Mouse (Mus musculus): ENCODE measurements around the gene Chkb. TPM values are rescaled to one million over a fixed set of nuclear protein-coding genes. Genes with fewer than 3 reads are reported as not detected.
"Not testable (repeated sequence)": the region's sequence is repeated elsewhere in the genome, so short reads cannot be mapped to it uniquely, and the experiment has no call there.

Chkb gene
- total and polyA plus RNA-seq, 3 experiments, result 21.1 to 31.8 (median 26.4) TPM

- H3K27ac ChIP-seq (ENCODE audit: insufficient read depth, low read depth); in situ Hi-C loops (cut with MboI; ENCODE audit: low pct_ligation_motif_present, low pct_unique_long_range_greater_than_20kb, low sequenced_read_pairs); H3K27me3 ChIP-seq (replicated peaks); H3K9me3 ChIP-seq (replicated peaks; ENCODE audit: low read length); dilution Hi-C loops (cut with MboI; ENCODE audit: extremely low pct_ligation_motif_present, extremely low pct_unique_long_range_greater_than_20kb, low sequenced_read_pairs): not testable (repeated sequence)
- peaks cover 0 to 14% of the 10 kb centered on the region in 2 experiments; a peak in 2 of 4 replicates for H3K4me1 ChIP-seq (ENCODE audit: control insufficient read depth in 1 of 2, insufficient read depth in 2 of 2)
- peak overlapping the region; percentile 59 for H3K4me2 ChIP-seq (ENCODE audit: insufficient read depth, low read depth, poor library complexity, severe bottlenecking)
- peaks cover 17 to 25% of the 10 kb centered on the region in 2 experiments for H3K36me3 ChIP-seq (replicated peaks in 1 of 2; ENCODE audit: control insufficient read depth in 1 of 2, insufficient read depth in 1 of 2, low read length in 1 of 2)
- TF ChIP-seq ZNF384 (IDR thresholded peaks at IDR 0.05; ENCODE audit: low read depth, low read length), result peak; percentile 68
- TF ChIP-seq CTCF (conservative IDR thresholded peaks at IDR 0.05 in 1 of 2, IDR thresholded peaks at IDR 0.05 in 1 of 2; ENCODE audit: low read depth in 2 of 2, low read length in 2 of 2), result peak in 1 of 2 experiments; percentile 19; a peak in 1 of 4 replicates
- peak overlapping the region; percentile 59 to 90 (median 80) for H3K4me3 ChIP-seq (replicated peaks in 1 of 3; ENCODE audit: low read depth in 2 of 3, low read length in 2 of 3, poor library complexity in 1 of 3)
- peak; percentile 18 for DNase-seq (ENCODE audit: extremely low read depth)
- peak overlapping the region; percentile 37 for H3K9ac ChIP-seq (ENCODE audit: insufficient read depth, low read depth)
- peaks cover 12% of the 10 kb centered on the region for H3K79me2 ChIP-seq (replicated peaks; ENCODE audit: control insufficient read depth, extremely low read depth, insufficient read depth, poor library complexity, severe bottlenecking)
Measured at GRCm38 (mm10) chr15:89430771-89431170, 1.1 kb upstream of the Chkb start.

GRCm38 (mm10) chr15:89430341-89430740 is 633 bp upstream of the Chkb start:
- Histone ChIP-seq H3K27ac (ENCODE audit: insufficient read depth, low read depth) (peak overlapping the region; percentile 76), H3K27me3 (replicated peaks) (no peaks in the 10 kb centered on the region), H3K4me1 (ENCODE audit: control insufficient read depth in 1 of 2, insufficient read depth in 2 of 2) (peaks cover 0 to 14% of the 10 kb centered on the region in 2 experiments; a peak in 2 of 4 replicates), H3K9me3 (replicated peaks; ENCODE audit: low read length) (no peaks in the 10 kb centered on the region), H3K9ac (ENCODE audit: insufficient read depth, low read depth) (peak overlapping the region; percentile 80), H3K4me3 (replicated peaks in 1 of 3; ENCODE audit: low read depth in 2 of 3, low read length in 2 of 3, poor library complexity in 1 of 3) (peak overlapping the region; percentile 59 to 90 (median 80)), H3K36me3 (replicated peaks in 1 of 2; ENCODE audit: control insufficient read depth in 1 of 2, insufficient read depth in 1 of 2, low read length in 1 of 2) (peaks cover 21 to 30% of the 10 kb centered on the region in 2 experiments), H3K4me2 (ENCODE audit: insufficient read depth, low read depth, poor library complexity, severe bottlenecking) (peak overlapping the region; percentile 72), H3K79me2 (replicated peaks; ENCODE audit: control insufficient read depth, extremely low read depth, insufficient read depth, poor library complexity, severe bottlenecking) (peaks cover 12% of the 10 kb centered on the region)
- DNase-seq (ENCODE audit: extremely low read depth), result peak; percentile 48
- dilution Hi-C loops (cut with MboI; ENCODE audit: extremely low pct_ligation_motif_present, extremely low pct_unique_long_range_greater_than_20kb, low sequenced_read_pairs) (no loop called here), in situ Hi-C loops (cut with MboI; ENCODE audit: low pct_ligation_motif_present, low pct_unique_long_range_greater_than_20kb, low sequenced_read_pairs) (no loop called here)
- TF ChIP-seq POLR2A (IDR thresholded peaks at IDR 0.05; ENCODE audit: low read depth, low read length) (no peak), CTCF (conservative IDR thresholded peaks at IDR 0.05 in 1 of 2, IDR thresholded peaks at IDR 0.05 in 1 of 2; ENCODE audit: low read depth in 2 of 2, low read length in 2 of 2) (peak in 1 of 2 experiments; percentile 40; a peak in 2 of 4 replicates)

GRCm38 (mm10) chr15:89428821-89429351 is 822 bp downstream of the Chkb start:
- Histone ChIP-seq H3K9me3 (replicated peaks; ENCODE audit: low read length) (no peaks in the 10 kb centered on the region), H3K9ac (ENCODE audit: insufficient read depth, low read depth) (peak overlapping the region; percentile 91), H3K27me3 (replicated peaks) (no peaks in the 10 kb centered on the region), H3K36me3 (replicated peaks in 1 of 2; ENCODE audit: control insufficient read depth in 1 of 2, insufficient read depth in 1 of 2, low read length in 1 of 2) (peaks cover 21 to 43% of the 10 kb centered on the region in 2 experiments), H3K27ac (ENCODE audit: insufficient read depth, low read depth) (peak overlapping the region; percentile 31), H3K4me3 (replicated peaks in 1 of 3; ENCODE audit: low read depth in 2 of 3, low read length in 2 of 3, poor library complexity in 1 of 3) (peak overlapping the region; percentile 79 to 90 (median 80)), H3K4me2 (ENCODE audit: insufficient read depth, low read depth, poor library complexity, severe bottlenecking) (peak overlapping the region; percentile 85), H3K4me1 (ENCODE audit: control insufficient read depth in 1 of 2, insufficient read depth in 2 of 2) (peaks cover 0 to 14% of the 10 kb centered on the region in 2 experiments; a peak in 2 of 4 replicates), H3K79me2 (replicated peaks; ENCODE audit: control insufficient read depth, extremely low read depth, insufficient read depth, poor library complexity, severe bottlenecking) (peaks cover 12% of the 10 kb centered on the region)
- dilution Hi-C loops (cut with MboI; ENCODE audit: extremely low pct_ligation_motif_present, extremely low pct_unique_long_range_greater_than_20kb, low sequenced_read_pairs), result no loop called here
- DNase-seq (ENCODE audit: extremely low read depth), result no peak
- no peak for TF ChIP-seq EP300 (IDR thresholded peaks at IDR 0.05; ENCODE audit: low read length)
- in situ Hi-C loops (cut with MboI; ENCODE audit: low pct_ligation_motif_present, low pct_unique_long_range_greater_than_20kb, low sequenced_read_pairs), result loop anchor here (10.0 kb wide), 1 partner anchor 354 kb away; the partner anchor contains the start of gene Trabd

All from CH12.LX (cell line).